Mouse (Mus musculus): Measurements from ENCODE around the gene Pde6d. TPM values are rescaled to one million over a fixed set of nuclear protein-coding genes. Genes with fewer than 3 reads are reported as not detected.
"Not testable (repeated sequence)": the region's sequence is repeated elsewhere in the genome, so short reads cannot be mapped to it uniquely, and the experiment has no call there.

The Pde6d gene
- total RNA-seq, 4 experiments from 2014 or later: 47.4 to 55.5 (median 49.3) TPM

GRCm38 (mm10) chr1:86526789-86527598 lies 55.4 kb downstream of the Pde6d start:
- DNase-seq (ENCODE audit: low spot score in 2 of 2): peak in 1 of 2 experiments; percentile 29

GRCm38 (mm10) chr1:86526116-86526788 lies 56.2 kb downstream of the Pde6d start, which contains the start of gene Ptma:
Gene Ptma (plus strand): TSS chr1:86526726.
- peak; percentile 99 for DNase-seq (ENCODE audit: low spot score in 2 of 2)

- DNase-seq (ENCODE audit: low spot score in 2 of 2): peak; percentile 81
Observed at GRCm38 (mm10) chr1:86525499-86526115, 56.8 kb downstream of the Pde6d start.

GRCm38 (mm10) chr1:86524619-86525498 lies 57.6 kb downstream of the Pde6d start:
- peak; percentile 99 to 100 for DNase-seq (ENCODE audit: low spot score in 2 of 2)

- peak in 1 of 2 experiments; percentile 28 for DNase-seq (ENCODE audit: low spot score in 2 of 2)
Observed at GRCm38 (mm10) chr1:86523776-86524618, 58.4 kb downstream of the Pde6d start.

GRCm38 (mm10) chr1:86522286-86522871 lies 60.0 kb downstream of the Pde6d start:
- no peak for DNase-seq (ENCODE audit: low spot score in 2 of 2)

GRCm38 (mm10) chr1:86520361-86520760 lies 62.1 kb downstream of the Pde6d start:
- no peak for DNase-seq (ENCODE audit: low spot score in 2 of 2)

GRCm38 (mm10) chr1:86517076-86517475 lies 65.4 kb downstream of the Pde6d start:
- no peak for DNase-seq (ENCODE audit: low spot score in 2 of 2)

GRCm38 (mm10) chr1:86515715-86516410 lies 66.6 kb downstream of the Pde6d start:
- DNase-seq (ENCODE audit: low spot score in 2 of 2): no peak

- DNase-seq (ENCODE audit: low spot score in 2 of 2): not testable (repeated sequence)
Observed at GRCm38 (mm10) chr1:86513031-86513430, 69.4 kb downstream of the Pde6d start.

- DNase-seq (ENCODE audit: low spot score in 2 of 2): no peak
Observed at GRCm38 (mm10) chr1:86512154-86512720, 70.2 kb downstream of the Pde6d start.

GRCm38 (mm10) chr1:86510676-86511441 lies 71.6 kb downstream of the Pde6d start:
- no peak for DNase-seq (ENCODE audit: low spot score in 2 of 2)

GRCm38 (mm10) chr1:86510266-86510665 lies 72.2 kb downstream of the Pde6d start:
- DNase-seq (ENCODE audit: low spot score in 2 of 2): no peak

- DNase-seq (ENCODE audit: low spot score in 2 of 2): peak; percentile 73 to 84
Observed at GRCm38 (mm10) chr1:86509410-86509809, 73.0 kb downstream of the Pde6d start.

GRCm38 (mm10) chr1:86507866-86508265 lies 74.6 kb downstream of the Pde6d start:
- no peak for DNase-seq (ENCODE audit: low spot score in 2 of 2)

GRCm38 (mm10) chr1:86506420-86506819 lies 76.0 kb downstream of the Pde6d start:
- DNase-seq (ENCODE audit: low spot score in 2 of 2): no peak

- peak in 1 of 2 experiments; percentile 66 for DNase-seq (ENCODE audit: low spot score in 2 of 2)
Observed at GRCm38 (mm10) chr1:86505461-86505860, 77.0 kb downstream of the Pde6d start.
